Mouse (Mus musculus) right cerebral cortex, postnatal 14 days (tissue): ENCODE data around the gene Gal3st2c.
A peak's percentile ranks its signal among the peaks of the same experiment; 100 is the strongest.
"Not testable (repeated sequence)": the region's sequence is repeated elsewhere in the genome, so short reads cannot be mapped to it uniquely, and the experiment has no call there.

ENCODE experiments used
- DNase-seq: peaks from one replicate; pipeline ENCODE4 v3.0.0; 2022

The Gal3st2c gene

GRCm38 (mm10) chr1:94051104-94051503, 60.8 kb downstream of the Gal3st2c start:
- DNase-seq, result no peak

GRCm38 (mm10) chr1:94052373-94052772, 62.1 kb downstream of the Gal3st2c start, which contains the start of gene Pdcd1:
Pdcd1 (minus strand) TSS chr1:94052553.
- no peak for DNase-seq

- DNase-seq, result peak; percentile 64
Observed at GRCm38 (mm10) chr1:94053530-94054216, 63.4 kb downstream of the Gal3st2c start.

GRCm38 (mm10) chr1:94054481-94054880, 64.2 kb downstream of the Gal3st2c start:
- no peak for DNase-seq

- no peak for DNase-seq
Observed at GRCm38 (mm10) chr1:94055966-94056365, 65.7 kb downstream of the Gal3st2c start.

- no peak for DNase-seq
Observed at GRCm38 (mm10) chr1:94057401-94057800, 67.1 kb downstream of the Gal3st2c start.

GRCm38 (mm10) chr1:94058281-94058680, 68.0 kb downstream of the Gal3st2c start:
- DNase-seq, result not testable (repeated sequence)
